Mouse (Mus musculus) embryonic facial prominence, embryonic 14.5 days (tissue): ENCODE results near the gene Ssbp3. TPM values are rescaled to one million over a fixed set of nuclear protein-coding genes. Genes with fewer than 3 reads are reported as not detected.

Experiments
- ATAC-seq: fragments of 200-750 bp; cut with Nextera tagmentation; 2 replicates; pipeline ENCODE4 v1.8.0; 2017; ENCODE audit warnings: low read depth, moderate number of reproducible peaks, moderate TSS enrichment
- DNase-seq: peaks from one replicate; pipeline ENCODE4 v3.0.0-alpha.2; 2015; ENCODE audit warnings: low spot score
- H3K27ac ChIP-seq: fragments of 300-500 bp; sonication (generic); replicated peaks from 2 replicates; pipeline ENCODE4 v1.5.1; 2014; ENCODE audit warnings: low read depth, mild to moderate bottlenecking, low read length, moderate library complexity
- H3K27me3 ChIP-seq: fragments of 300-500 bp; sonication (generic); replicated peaks from 2 replicates; pipeline ENCODE4 v1.6.1; 2014; ENCODE audit warnings: low read length; ENCODE audit not compliant: control insufficient read depth, insufficient read depth
- H3K36me3 ChIP-seq: fragments of 300-500 bp; sonication (generic); 2 replicates; pipeline ENCODE4 v1.6.1; 2014; ENCODE audit warnings: low read length, mixed read lengths; ENCODE audit not compliant: control insufficient read depth, insufficient read depth
- H3K4me1 ChIP-seq: fragments of 300-500 bp; sonication (generic); 2 replicates; pipeline ENCODE4 v1.6.1; 2014; ENCODE audit warnings: antibody characterized with exemption, low read length; ENCODE audit not compliant: control insufficient read depth, insufficient read depth
- H3K4me2 ChIP-seq: fragments of 300-500 bp; sonication (generic); 2 replicates; pipeline ENCODE4 v1.6.1; 2014; ENCODE audit warnings: low read depth, mild to moderate bottlenecking, low read length, moderate library complexity, mixed read lengths
- H3K4me3 ChIP-seq: fragments of 300-500 bp; sonication (generic); 2 replicates; pipeline ENCODE4 v1.5.1; 2014; ENCODE audit warnings: low read depth, mild to moderate bottlenecking, low read length
- H3K9ac ChIP-seq: fragments of 300-500 bp; sonication (generic); 2 replicates; pipeline ENCODE4 v1.6.1; 2014; ENCODE audit warnings: low read depth, mild to moderate bottlenecking, low read length, moderate library complexity, mixed read lengths
- H3K9me3 ChIP-seq: fragments of 300-500 bp; sonication (generic); 2 replicates; pipeline ENCODE4 v1.6.1; 2016; ENCODE audit warnings: low read length; ENCODE audit not compliant: control insufficient read depth
- WGBS: fragments of 180-500 bp; shearing (Covaris S2); extraction: QIAGEN DNeasy Blood & Tissue Kit; methylation state at CpG from one replicate; pipeline ENCODE4 v1.1.7; 2014; 5-methylcytosine and 5-hydroxymethylcytosine counted together
- polyA plus RNA-seq: library from polyadenylated mRNA; unstranded; fragments of >200 nt; fragmentation: Nextera tagmentation; extraction: Ambion mirVana; gene quantifications from 2 replicates; pipeline ENCODE4 v1.2.1, GENCODE M21; 2014

The Ssbp3 gene
- polyA plus RNA-seq, 1 experiment from 2014 or later: 72.9 TPM

- no peaks in the 10 kb centered on the region for H3K4me1 ChIP-seq
- H3K27ac ChIP-seq: no peak overlapping the region
- H3K4me2 ChIP-seq: no peak overlapping the region
- no peak for ATAC-seq
- peaks cover 67% of the 10 kb centered on the region for H3K36me3 ChIP-seq
- DNase-seq: no peak
- 92% methylated on average over 5 of the region's 5 CpGs for WGBS
- no peak overlapping the region for H3K4me3 ChIP-seq
- H3K9me3 ChIP-seq: no peaks in the 10 kb centered on the region
- H3K9ac ChIP-seq: no peak overlapping the region
- H3K27me3 ChIP-seq: no peaks in the 10 kb centered on the region
Measured at GRCm38 (mm10) chr4:107047806-107048205, 137.3 kb downstream of the Ssbp3 start.

- no peak overlapping the region for H3K4me2 ChIP-seq
- no peak overlapping the region for H3K9ac ChIP-seq
- no peaks in the 10 kb centered on the region for H3K9me3 ChIP-seq
- no peak overlapping the region for H3K27ac ChIP-seq
- no peaks in the 10 kb centered on the region for H3K27me3 ChIP-seq
- no peak for DNase-seq
- H3K36me3 ChIP-seq: peaks cover 61% of the 10 kb centered on the region
- ATAC-seq: no peak
- no peaks in the 10 kb centered on the region for H3K4me1 ChIP-seq
- H3K4me3 ChIP-seq: no peak overlapping the region
- 86% methylated on average over 11 of the region's 11 CpGs for WGBS
Measured at GRCm38 (mm10) chr4:107048568-107049162, 138.2 kb downstream of the Ssbp3 start.

GRCm38 (mm10) chr4:107051889-107052288 lies 141.4 kb downstream of the Ssbp3 start:
- Histone ChIP-seq H3K27ac (no peak overlapping the region), H3K9me3 (no peaks in the 10 kb centered on the region), H3K4me1 (no peaks in the 10 kb centered on the region), H3K36me3 (peaks cover 45% of the 10 kb centered on the region), H3K4me2 (no peak overlapping the region), H3K27me3 (no peaks in the 10 kb centered on the region), H3K9ac (no peak overlapping the region), H3K4me3 (no peak overlapping the region)
- ATAC-seq (no peak), DNase-seq (no peak)
- 57% methylated on average over 3 of the region's 4 CpGs for WGBS

DNA sequence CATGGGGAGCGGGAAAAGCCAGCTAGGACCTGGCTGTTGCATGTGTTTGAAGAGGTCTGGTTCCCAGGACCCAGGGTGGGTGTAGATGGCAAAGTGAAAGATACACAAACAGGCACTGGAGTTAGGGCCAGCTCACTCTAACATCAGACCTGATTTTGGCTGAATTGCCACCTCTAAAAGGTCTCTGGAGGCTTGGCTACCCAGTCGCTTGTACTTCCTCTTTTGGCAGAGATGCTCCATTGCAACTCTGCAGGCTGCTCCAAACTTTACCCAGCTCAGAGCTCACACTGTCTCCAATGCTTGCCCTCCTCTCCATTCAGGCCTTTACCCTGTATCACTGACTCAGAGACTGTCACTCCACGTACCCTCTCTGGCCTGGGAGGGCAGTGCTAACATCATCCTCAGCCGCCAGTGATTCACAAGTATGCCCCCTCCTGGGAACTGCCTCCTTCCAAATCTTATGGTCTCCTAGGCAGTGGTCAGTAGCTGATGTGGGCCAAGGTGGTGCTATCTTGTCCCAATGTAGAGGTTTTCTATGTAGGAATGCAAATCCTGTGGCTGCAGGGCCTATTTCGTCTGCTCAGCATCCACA lies 142.6 kb downstream of the Ssbp3 start:
- Histone ChIP-seq H3K27ac (no peak overlapping the region), H3K9me3 (no peaks in the 10 kb centered on the region), H3K9ac (no peak overlapping the region), H3K4me1 (no peaks in the 10 kb centered on the region), H3K27me3 (no peaks in the 10 kb centered on the region), H3K36me3 (peaks cover 45% of the 10 kb centered on the region), H3K4me2 (no peak overlapping the region), H3K4me3 (no peak overlapping the region)
- WGBS: 51% methylated on average over 5 of the region's 5 CpGs
- DNase-seq (no peak), ATAC-seq (no peak; the same call in 1 of the 2 replicates)

DNA sequence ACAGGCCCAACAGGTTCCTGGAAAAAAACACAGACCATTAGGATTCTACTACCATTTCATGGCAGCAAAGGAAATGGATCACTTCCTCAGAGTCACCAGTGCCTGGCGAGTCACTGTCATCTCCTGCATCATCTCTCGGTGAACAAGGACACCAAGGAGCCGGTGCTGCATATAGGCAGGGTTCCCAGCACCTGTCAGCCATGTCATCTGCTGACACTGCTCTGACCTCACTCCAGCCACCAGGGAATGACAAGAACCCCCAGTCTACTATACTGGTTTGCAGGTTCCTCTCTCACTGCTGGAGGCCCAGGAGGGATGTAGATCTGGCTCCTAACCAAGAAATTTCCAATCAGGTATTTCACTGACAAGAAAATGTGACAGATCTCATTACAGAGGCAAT lies 145.6 kb downstream of the Ssbp3 start:
- Histone ChIP-seq H3K27ac (peak overlapping the region; percentile 21; the same call in 1 of the 2 replicates), H3K4me3 (no peak overlapping the region), H3K9ac (no peak overlapping the region), H3K9me3 (no peaks in the 10 kb centered on the region), H3K4me1 (no peaks in the 10 kb centered on the region), H3K4me2 (no peak overlapping the region), H3K27me3 (no peaks in the 10 kb centered on the region), H3K36me3 (peaks cover 56% of the 10 kb centered on the region)
- ATAC-seq (no peak), DNase-seq (no peak)
- WGBS: 77% methylated on average over 3 of the region's 3 CpGs

- Histone ChIP-seq H3K9ac (no peak overlapping the region), H3K9me3 (no peaks in the 10 kb centered on the region), H3K27me3 (no peaks in the 10 kb centered on the region), H3K4me3 (no peak overlapping the region), H3K4me1 (no peaks in the 10 kb centered on the region), H3K4me2 (no peak overlapping the region), H3K36me3 (peaks cover 79% of the 10 kb centered on the region), H3K27ac (no peak overlapping the region)
- WGBS: 92% methylated on average over 5 of the region's 5 CpGs
- ATAC-seq (no peak), DNase-seq (no peak)
Measured at GRCm38 (mm10) chr4:107058346-107058745, 147.8 kb downstream of the Ssbp3 start.

- 81% methylated on average over 6 of the region's 6 CpGs for WGBS
- peaks cover 83% of the 10 kb centered on the region for H3K36me3 ChIP-seq
- DNase-seq: no peak
- no peak for ATAC-seq
- no peak overlapping the region for H3K27ac ChIP-seq
- no peak overlapping the region for H3K9ac ChIP-seq
- H3K4me1 ChIP-seq: no peaks in the 10 kb centered on the region
- no peaks in the 10 kb centered on the region for H3K27me3 ChIP-seq
- no peak overlapping the region for H3K4me2 ChIP-seq
- H3K9me3 ChIP-seq: no peaks in the 10 kb centered on the region
- H3K4me3 ChIP-seq: no peak overlapping the region
Measured at GRCm38 (mm10) chr4:107058781-107059180, 148.3 kb downstream of the Ssbp3 start.

DNA sequence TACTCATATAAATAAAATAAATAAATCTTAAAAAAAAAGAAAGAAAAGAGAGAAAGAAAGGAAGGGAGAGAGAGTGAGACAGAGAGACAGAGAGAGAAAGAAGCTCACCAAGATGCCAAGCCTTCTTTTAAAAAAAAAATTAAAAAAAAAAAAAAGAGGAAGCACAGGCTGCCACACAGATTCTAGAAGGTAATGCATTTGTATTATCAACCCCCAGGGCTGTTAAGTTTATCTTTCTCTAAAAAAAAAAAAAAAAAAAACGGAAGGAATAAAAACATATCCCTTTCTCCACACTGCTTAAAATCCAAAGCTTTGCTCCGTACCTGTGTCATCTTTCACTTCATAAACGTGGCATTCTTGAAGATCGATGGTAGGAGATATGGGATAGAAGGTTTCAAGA lies 151.1 kb downstream of the Ssbp3 start:
- Histone ChIP-seq H3K4me2 (no peak overlapping the region), H3K9me3 (no peaks in the 10 kb centered on the region), H3K27ac (no peak overlapping the region), H3K4me3 (no peak overlapping the region), H3K36me3 (peaks cover 78% of the 10 kb centered on the region), H3K4me1 (0 out of 2 replicates have a peak, but pooled peaks cover 6% of the 10 kb centered on the region), H3K27me3 (no peaks in the 10 kb centered on the region), H3K9ac (no peak overlapping the region)
- DNase-seq (no peak), ATAC-seq (no peak)
- 86% methylated on average over 4 of the region's 4 CpGs for WGBS

DNA sequence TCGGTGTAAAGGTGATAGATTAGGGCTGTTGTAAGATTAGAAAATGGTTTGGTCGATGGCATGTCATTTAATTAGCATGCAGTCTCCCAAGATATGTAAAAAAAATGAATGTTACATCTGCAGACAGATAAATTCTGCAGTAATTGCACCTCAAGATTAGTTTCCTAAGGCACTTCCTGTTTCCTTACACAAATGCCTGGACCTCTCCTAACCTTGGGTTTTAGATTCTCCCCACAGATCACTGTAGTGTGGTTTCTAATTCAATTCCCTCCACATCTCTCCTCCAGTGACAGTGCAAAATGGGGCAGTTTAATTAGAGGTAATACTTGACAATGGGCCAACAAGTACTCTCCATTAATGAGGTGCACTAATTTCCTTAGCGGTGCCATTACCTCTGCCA lies 152.7 kb downstream of the Ssbp3 start:
- ATAC-seq (no peak), DNase-seq (no peak)
- Histone ChIP-seq H3K4me1 (0 out of 2 replicates have a peak, but pooled peaks cover 10% of the 10 kb centered on the region), H3K9ac (no peak overlapping the region), H3K27ac (no peak overlapping the region), H3K27me3 (no peaks in the 10 kb centered on the region), H3K4me3 (no peak overlapping the region), H3K9me3 (no peaks in the 10 kb centered on the region), H3K4me2 (no peak overlapping the region), H3K36me3 (peaks cover 62% of the 10 kb centered on the region)
- 89% methylated on average over 3 of the region's 3 CpGs for WGBS
